Mouse (Mus musculus) naive thymus-derived CD4-positive, alpha-beta T cell, adult 2 months (primary cell): ENCODE measurements at regions not wholly inside any gene's neighbourhood (a gene's known extent, or its start where the extent isn't known, plus 50 kb on each side); places are given as distances from the start of the nearest gene placed in this dataset.
A peak's percentile ranks its signal among the peaks of the same experiment; 100 is the strongest.

Experiments used
- DNase-seq: peaks from one replicate; pipeline ENCODE4 v3.0.0-alpha.2; 2011; ENCODE audit warnings: low read depth

DNA sequence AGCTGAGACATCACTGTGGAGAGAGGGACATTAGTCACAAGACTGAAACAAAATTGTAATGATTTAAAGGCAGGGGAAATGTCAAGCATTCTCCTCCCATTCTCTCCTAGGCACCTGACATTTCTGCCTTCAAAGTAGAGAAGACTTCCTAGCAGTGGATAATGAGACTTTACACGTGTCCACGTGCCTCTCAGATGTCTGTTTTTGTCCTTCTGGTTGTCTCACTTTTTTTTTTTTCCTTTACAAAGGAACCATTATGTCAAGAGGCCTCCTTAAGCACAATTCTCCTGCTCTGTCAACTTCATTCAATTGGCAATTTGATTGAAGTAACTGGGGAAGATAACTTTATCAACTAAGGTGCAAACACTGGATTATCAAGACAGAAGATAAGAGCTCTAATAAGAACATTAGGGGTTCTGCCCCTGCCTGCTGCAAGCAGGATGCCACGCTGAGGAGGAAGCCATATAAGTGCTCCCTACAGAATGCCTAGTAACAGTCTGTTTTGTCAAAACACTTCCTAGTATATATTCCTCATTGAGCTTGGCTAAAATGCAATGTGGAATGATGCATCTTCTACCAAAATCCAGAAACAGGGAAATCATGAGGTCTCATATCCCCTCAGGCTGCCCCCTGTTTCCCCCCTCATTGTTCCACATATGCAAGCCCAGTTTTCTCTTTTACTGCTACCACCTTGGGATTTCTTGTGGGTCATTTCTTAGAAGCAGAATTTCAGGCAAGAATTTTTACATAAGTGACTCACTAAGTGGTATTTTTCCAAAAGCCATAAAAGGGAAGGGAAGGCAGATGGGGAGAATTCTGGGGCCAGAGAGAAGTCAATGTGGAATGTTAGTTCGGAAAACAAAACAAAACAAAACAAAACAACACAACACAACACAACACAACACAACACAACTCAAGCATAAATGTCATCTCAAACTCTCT is 967.0 kb upstream of the Lrrc6 start:
- no peak for DNase-seq

DNA sequence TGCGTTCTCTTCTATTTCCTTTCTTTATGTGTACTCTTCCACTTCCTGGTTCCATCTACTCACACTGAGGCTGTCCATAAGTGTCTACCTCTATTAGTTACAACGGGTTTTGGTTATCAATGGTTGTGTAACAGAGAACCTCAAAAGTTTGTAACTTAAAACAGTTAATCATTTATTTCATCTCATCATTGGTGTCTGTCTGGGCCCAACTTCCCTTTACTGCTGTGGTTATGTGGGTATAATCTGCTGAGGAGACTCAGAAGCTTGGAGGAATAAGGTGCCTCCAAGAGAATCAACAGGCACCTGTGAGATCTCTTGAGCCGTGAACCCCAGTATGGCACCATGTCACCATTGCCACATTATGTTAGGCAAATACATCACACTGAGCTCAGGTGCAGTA is 962.2 kb upstream of the Lrrc6 start:
- peak; percentile 13 for DNase-seq

GRCm38 (mm10) chr15:67460384-67460783 is 959.7 kb upstream of the Lrrc6 start:
- peak; percentile 35 for DNase-seq

DNA sequence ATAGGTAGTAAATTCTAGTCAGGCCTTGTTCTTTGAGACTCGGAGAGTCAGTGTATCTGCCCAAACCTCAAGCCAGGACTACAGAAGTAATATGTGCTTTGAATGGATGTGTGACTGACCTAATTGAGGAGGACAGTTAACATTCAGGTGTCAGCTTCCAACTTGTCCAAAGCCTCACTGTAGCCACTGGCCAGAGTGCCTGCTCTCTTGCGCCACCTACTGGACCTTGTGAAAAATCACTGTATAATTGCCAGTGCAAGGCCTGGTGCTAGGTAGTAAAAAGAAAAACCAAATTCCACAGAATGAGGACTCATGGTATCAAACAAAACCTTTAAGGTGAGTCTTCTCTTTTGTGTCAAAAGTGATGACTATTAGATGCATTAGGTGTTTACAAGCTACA is 933.6 kb upstream of the Lrrc6 start:
- DNase-seq: peak; percentile 84

GRCm38 (mm10) chr15:67423922-67424321 is 923.2 kb upstream of the Lrrc6 start:
- no peak for DNase-seq

DNA sequence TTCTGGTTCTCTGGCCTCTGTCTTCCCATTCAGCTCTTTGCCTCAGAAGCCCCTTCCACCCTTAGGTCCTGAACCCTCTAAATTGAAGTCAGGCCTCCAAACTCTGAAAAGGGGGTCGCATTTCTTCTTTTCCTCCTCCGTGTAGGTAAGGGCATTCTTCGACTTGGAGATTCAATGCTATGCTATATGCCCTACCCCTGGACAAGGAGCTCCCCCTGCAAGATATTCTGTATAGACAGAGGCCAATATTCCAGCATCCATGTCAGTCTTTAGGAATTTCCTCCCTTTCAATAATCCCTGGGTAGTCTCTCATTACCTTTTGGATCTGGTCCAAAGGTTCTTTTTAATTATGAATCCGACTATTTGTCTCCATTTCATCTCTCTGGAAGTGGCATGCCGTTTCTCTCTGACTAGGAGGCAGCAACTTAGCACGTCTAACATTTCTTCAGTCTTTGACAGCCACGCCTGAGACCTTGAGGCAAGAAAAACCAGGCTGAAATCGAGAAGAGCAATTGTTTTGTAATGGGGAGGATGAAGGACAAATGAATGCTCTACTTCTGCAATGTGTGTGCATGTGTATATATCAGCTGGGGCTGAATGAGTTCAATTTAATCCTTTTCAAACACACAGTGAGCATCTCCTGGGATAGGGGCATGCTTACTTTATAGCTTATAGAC is 921.7 kb upstream of the Lrrc6 start:
- no peak for DNase-seq

GRCm38 (mm10) chr15:67420776-67421175 is 920.1 kb upstream of the Lrrc6 start:
- DNase-seq: no peak

DNA sequence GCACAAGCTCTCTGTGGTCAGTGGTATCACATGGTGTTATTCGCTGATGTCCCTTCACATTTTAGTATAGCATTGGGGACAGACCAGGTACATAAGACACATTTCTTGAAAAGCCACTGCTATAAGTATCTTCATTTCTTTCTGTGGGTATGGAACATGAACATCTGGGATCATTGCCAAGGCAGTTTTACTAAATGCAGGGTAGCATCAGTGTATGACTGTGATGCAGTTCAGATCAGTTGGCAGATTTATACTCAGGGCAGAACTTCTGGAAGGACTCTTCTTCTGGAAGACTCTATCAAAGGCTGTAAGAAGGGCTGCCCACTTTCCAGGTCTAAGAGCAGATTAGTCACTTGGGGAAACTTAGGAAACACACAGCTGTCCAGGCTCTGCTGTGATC is 919.0 kb upstream of the Lrrc6 start:
- no peak for DNase-seq

- no peak for DNase-seq
Observed at GRCm38 (mm10) chr15:67417742-67418163, 917.0 kb upstream of the Lrrc6 start.

DNA sequence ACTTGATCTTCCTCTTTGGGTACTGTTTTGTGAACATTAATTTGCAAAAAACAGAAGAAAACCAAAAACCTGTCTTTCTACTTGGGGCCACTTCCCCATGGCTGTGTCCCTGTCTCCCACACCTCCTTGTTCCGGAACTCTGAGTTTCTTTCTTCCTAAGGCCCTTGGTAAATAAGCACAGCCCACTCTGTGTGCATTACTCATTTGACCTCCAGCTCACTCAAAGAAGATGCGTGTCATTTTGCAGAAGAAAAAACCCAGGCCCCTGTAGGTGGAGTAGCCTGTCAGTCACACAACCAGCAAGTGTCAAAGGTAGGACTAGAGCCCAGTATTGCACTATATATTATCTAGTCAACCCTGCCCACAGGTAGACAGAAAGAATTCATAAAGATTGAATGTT is 915.1 kb upstream of the Lrrc6 start:
- no peak for DNase-seq

DNA sequence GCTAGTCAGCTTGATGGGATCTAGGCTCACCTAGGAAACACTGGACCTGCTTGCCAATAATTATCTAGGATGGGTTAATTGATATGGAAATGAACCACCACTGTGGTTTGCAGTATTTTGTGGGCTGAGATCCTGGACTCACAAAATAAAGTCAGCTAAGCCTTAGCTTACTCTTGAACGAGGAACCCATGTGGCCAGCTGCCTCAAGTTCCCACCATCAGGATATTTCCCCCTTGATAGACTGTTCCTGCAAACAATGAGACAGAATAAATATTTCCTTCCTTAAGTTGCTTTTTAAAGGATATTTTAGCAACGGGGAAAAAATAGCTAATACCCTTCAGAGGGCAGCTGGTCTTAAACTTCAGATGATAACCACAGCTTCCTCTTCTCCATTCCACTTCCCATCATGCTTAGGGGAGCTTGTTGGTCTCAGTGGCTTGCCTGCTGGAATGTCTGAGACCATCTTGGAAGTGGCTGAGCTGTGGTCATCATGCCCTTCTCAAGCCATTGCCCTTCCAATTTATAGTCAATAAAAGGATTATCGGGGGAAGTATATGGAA is 913.7 kb upstream of the Lrrc6 start:
- no peak for DNase-seq

GRCm38 (mm10) chr15:67413581-67413980 is 912.9 kb upstream of the Lrrc6 start:
- DNase-seq: no peak

DNA sequence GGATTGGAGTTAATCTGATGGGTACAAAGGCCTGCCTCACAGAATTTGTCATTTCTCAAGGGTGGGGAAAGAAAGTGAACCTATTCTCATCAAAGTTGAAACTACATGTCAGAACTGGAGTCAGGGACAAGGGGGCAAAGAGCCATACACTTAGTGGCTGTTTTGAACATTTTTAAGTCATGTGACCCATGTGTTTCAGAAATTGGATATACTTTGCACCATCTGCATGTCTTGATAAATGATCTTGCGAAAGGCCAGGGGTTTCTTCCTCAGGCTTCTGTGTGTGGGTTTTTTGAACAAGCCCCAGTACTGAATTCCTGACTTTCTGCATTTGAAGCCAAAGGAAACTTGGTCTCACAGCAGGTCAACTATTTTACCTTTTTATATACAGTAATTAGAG is 911.7 kb upstream of the Lrrc6 start:
- no peak for DNase-seq

GRCm38 (mm10) chr15:67411657-67412056 is 910.9 kb upstream of the Lrrc6 start:
- no peak for DNase-seq

GRCm38 (mm10) chr15:67410012-67410411 is 909.3 kb upstream of the Lrrc6 start:
- DNase-seq: peak; percentile 89

GRCm38 (mm10) chr15:67408871-67409559 is 908.3 kb upstream of the Lrrc6 start:
- DNase-seq: peak; percentile 46

DNA sequence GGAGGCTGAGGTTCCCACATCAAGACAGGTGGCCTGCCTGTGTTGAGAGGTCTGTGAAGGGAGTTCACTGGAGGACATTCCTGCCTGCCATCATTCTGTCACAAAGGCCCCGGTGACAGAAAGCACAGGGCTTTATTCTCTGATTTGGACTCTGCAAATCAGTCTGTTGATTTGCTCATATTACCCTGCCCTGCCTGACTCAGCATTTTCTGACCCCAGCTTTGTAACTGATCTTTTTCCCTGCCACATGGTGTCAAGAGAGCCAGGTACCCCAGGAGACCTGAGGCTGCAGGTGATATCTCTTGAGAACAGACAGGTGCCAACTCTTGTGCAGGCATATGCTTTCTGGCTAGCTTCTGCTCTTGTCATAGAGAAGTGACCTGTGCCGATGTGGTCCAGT is 906.5 kb upstream of the Lrrc6 start:
- DNase-seq: no peak

DNA sequence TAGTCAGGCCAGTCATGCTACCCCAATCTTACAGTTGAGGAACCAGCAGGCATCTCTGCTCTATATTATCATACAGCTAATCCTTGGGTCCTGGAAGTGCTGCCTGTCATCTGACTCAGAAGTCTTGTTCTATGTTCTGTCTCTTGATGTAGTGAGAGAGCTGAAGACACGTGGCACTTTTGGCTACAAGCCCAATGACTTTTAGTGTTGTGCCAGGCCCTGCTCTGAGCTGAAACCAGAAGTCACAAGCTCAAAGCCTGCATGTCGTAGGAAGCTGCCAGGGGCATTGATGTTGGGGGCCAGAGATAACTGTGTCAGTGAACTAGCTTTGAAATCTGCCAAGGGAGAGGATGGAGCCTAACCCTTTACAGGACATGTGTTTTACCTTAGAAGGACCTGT is 904.8 kb upstream of the Lrrc6 start:
- DNase-seq: peak; percentile 84

- DNase-seq: no peak
Observed at GRCm38 (mm10) chr15:67405011-67405410, 904.3 kb upstream of the Lrrc6 start.

DNA sequence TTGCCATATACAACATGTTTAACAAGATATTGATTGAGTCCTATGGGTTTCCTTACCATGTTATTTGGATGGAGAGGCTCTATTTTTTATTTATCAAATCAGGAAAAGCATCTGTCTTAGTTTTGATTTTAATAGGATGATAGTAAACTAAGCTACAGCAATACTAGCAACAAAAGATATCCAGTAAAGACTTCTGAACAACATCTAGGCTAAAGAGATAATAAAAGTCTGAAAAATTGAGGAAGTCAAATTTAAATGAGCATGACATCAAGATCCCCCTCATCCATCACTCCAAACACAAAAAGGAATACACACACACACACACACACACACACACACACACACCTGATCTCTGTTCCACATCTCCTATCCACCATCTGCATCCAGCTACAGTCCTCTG is 901.6 kb upstream of the Lrrc6 start:
- DNase-seq: no peak

- DNase-seq: no peak
Observed at GRCm38 (mm10) chr15:67397269-67397668, 896.6 kb upstream of the Lrrc6 start.

- DNase-seq: no peak
Observed at GRCm38 (mm10) chr15:67395114-67395513, 894.4 kb upstream of the Lrrc6 start.
